Mouse (Mus musculus) cerebellum, adult 11 months (tissue): ENCODE measurements around the gene Pbdc1.
"Not testable (repeated sequence)": the region's sequence is repeated elsewhere in the genome, so short reads cannot be mapped to it uniquely, and the experiment has no call there.

Experiments
- DNase-seq: peaks from one replicate; pipeline ENCODE4 v3.0.0; 2022

Gene Pbdc1

GRCm38 (mm10) chrX:105079615-105080092 lies at the start of gene Pbdc1:
Pbdc1 (plus strand) TSS chrX:105079756.
- peak; percentile 91 for DNase-seq

- no peak for DNase-seq
These were observed 41.9 kb upstream of the Pbdc1 start for GRCm38 (mm10) chrX:105037666-105038065.

DNA sequence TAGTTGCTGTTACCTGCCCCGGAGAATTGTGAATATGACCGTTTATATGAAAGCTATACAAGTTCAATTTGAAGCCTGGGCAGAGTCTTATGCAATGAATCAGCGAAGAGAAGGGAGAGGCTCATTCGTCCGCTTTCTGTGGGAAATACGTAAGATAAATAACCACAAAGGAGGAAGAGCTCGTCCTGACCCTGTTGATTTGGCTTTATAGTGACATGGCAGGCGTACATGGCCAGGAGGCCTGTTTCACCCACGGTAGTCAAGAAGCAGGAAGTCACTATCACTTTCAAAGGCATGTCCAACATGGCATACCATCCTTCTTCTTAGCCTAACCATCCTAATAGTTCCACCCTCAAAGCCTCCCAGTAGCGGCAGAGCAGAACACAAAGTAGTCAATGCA lies 15.3 kb upstream of the Pbdc1 start:
- no peak for DNase-seq

DNA sequence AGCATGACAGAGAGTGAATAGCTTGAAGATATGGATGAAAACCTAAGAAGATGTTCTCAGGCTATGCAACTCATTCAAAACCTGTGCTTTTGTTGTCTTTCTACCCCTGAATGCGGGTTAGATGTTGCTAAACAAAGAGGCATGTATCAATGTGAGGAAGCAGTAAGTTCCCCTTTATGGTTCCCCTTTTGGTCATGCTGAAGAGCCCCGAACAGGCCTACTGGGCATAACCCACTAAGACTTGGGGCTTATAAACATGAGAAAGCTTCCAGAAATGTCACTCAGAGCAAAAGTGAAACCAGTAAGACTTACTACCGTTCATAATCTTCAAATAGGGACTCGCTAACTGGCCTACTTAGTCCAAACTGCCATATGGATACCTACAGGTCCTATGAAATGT lies 14.8 kb upstream of the Pbdc1 start:
- no peak for DNase-seq

DNA sequence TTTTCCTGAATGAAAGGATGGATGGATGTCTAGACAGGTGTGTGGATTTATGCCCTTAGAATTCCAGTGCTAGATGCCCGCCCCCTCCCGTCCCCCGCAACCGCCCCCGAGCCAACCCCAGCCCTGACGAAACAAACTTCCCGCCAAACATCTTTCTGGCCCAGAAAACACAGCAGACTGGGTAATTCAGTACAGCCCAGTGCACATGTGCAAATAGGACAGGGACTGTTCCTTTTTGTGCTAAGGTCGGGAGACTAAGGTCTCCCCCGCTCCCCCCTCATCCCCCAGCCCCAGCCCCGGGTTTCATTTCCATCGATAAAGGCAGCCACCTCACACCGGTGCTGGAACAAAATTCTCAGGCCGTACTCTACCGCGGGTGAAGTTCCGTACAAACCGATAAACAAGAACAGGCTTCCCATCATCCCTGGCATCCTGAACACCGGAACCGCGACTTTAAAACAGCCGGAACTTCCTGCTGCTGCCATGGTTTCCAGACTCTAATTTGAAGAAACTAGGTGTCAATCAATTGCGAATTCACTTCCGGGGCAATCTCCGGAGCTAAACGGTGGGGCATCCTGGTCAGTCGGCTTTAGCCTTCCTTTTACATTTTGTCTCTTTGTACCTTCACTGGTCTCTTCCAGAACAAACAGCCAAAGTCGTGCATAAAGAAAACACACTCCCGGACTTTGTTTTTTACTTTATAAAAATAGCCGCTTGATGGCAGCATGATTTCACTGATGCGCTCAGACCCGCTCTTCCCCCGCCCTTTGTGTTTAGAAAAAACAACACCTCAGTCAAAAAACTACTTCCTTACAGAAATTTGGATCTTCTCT lies 9.7 kb upstream of the Pbdc1 start:
- DNase-seq, result peak; percentile 80

DNA sequence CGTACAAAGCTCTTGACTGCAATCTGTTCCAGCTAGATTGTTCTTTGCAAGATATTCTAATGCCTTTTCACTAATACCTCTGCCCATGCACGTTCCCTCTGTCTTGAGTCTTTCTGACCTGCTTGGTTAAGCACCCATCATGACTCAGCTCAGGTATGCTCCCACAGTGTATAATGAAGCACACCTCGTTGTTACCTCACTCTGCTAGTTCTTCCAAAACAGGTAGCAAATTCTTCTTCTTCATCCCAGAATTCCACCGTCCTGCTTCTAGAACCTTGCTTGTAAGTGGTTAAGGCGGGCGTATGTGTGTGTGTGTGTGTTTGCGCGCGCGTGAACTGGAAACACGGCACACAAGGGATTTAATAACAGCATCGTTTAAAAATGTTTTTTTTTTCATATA lies 405 bp upstream of the Pbdc1 start:
- DNase-seq, result no peak

GRCm38 (mm10) chrX:105080096-105080495 lies 540 bp downstream of the Pbdc1 start:
- no peak for DNase-seq

GRCm38 (mm10) chrX:105083013-105083412 lies 3.5 kb downstream of the Pbdc1 start:
- DNase-seq, result not testable (repeated sequence)

DNA sequence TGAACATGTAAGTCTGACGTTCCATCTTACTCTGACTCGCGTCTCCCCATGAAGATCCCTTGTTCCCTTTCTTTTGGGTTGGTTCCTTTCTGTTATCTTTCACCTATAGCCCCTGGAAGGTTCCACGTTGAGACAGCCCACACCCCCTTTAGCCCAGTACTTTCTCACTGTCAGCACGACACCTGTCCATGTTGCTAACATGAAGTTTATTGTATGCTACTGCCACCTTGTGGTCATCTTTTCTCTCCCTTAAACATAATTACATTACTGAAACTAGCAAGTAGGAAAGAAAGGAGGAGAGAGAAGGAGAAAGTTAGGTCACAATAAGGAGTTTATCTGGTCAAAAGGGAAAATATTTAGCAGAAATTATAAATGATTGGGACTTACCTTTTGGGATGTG lies 24.6 kb downstream of the Pbdc1 start:
- DNase-seq, result peak; percentile 10

DNA sequence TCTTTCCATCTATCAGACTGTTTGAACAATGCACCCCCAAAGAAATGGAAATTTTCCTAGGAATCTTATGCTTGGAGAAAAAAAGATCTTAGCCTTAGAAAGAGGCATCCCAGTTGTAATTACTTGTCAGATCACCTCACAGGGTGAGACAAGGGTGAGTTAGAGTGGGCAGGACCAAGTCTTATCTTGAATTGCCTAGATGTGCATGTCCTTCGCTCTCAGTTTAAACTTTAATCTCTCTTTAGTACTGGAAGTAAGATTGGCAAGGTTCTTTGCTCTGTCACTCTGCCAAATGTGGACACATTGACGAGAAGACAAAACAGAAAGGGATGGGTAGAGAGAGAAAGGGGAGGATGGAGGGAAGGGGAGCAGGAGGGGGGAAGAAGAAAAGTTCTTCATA lies 35.4 kb downstream of the Pbdc1 start:
- DNase-seq, result no peak

DNA sequence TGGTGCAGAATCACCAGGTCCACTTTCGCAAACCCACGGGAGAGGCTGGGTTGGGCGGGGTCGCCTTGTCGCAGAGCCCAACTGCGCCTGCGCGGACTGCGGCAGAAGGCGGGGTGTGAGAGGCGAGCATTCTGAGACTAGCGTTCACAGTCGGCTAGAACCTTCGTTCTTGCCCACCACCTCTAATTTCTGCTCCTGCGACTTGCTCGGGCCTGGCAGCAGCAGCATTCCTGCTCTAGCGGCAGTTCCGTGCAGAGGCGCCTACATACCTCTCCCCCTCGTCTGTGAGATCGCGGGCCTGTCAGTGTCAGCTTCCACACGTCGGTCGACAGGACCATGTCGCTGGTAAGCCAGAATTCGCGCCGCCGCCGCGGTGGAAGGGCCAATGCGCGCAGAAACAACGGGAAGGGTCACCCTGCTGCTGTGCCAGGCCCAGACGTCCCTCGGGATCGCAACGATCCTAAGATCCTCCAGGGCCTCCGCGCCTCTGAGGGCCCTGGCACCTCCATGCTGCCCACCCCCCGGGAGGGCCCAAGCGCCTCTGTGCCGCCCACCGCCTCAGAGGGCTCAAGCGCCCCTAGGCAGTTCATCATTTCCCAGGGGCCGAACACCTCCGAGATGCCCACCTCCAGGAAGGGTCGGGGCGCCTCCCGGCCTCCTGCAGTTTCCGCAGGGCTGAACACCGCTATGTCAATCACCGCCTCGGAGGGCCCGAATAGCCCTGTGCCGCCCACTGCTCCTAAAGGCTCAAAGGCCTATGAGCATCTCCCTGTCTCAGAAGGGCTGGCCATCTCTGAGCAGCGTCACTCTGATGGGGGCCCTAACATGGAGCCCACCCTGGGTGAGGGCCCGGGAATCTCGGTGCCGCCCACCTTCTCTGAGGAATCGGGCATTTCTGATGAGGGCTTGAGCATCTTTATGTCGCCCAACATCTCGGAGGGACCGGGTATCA lies 41.0 kb downstream of the Pbdc1 start, which contains the start of gene Magee1:
Gene Magee1 (plus strand): TSS at position 104 of the 952 bp plus-strand sequence.
- DNase-seq, result peak; percentile 87

DNA sequence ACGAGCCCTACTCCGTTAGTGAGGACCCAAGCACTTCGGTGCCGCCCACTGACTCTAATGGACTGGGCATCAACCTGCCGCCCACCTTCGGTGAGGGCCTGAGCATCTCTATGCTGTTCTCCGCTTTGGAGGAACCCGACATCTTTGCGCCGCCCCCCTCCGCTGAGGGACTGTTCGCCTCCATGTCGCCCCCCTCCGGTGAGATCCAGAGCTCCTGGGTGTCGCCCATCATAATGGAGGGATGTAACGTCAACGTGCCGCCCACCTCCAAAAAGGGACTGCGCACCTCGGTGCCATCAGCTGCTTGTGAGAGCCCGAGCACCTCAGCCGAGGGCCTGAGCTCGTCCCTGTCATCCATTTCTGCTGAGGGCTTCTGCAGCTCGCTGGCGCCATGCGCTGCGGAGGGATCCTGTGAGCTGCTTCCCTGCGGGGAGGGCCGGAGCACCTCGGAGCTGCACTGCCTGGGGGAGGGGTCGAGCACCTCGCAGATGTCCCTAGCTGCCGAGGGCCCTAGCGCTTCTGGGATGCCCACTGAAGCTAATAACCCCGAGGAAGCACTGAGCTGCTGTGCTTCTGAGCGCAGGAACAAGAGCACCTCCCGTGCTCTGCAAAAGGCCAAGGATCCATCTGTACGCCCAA lies 41.8 kb downstream of the Pbdc1 start:
- peak; percentile 78 for DNase-seq

GRCm38 (mm10) chrX:105124903-105125302 lies 45.3 kb downstream of the Pbdc1 start:
- DNase-seq, result no peak

- DNase-seq, result no peak
These were observed 72.4 kb downstream of the Pbdc1 start for GRCm38 (mm10) chrX:105151872-105152461.

DNA sequence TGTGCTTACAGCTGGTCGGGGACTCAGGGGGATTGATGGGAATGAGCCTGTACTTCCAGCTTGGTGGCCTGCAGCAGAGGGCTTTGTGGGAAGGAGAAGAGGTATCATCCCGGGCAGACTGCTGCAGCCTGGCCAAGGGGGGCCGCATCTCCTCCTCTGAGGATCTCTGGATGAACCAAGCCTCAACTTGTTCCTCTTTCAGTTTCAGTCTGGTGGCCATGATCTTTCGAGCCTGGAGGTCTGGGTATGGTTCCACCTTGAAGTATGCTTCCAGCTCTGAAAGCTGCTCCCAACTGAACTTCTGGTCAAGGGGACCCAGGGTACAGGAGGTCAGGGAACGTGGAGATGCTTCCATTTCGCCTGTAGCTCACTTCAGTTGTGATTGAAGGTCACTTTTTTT lies 85.5 kb downstream of the Pbdc1 start:
- not testable (repeated sequence) for DNase-seq
